Mouse (Mus musculus) testis, adult 2 months (tissue): ENCODE results near the gene Mapkbp1. TPM values are rescaled to one million over a fixed set of nuclear protein-coding genes. Genes with fewer than 3 reads are reported as not detected.

Experiments
- H3K27ac ChIP-seq: fragments of 200-500 bp; 2 replicates; pipeline ENCODE4 v1.5.1; 2012; ENCODE audit warnings: low read depth, low read length; ENCODE audit not compliant: control insufficient read depth, insufficient read depth
- H3K27me3 ChIP-seq: fragments of 200-500 bp; 2 replicates; pipeline ENCODE4 v1.6.1; 2012; ENCODE audit warnings: mild to moderate bottlenecking, low read length, moderate library complexity; ENCODE audit not compliant: control insufficient read depth, insufficient read depth
- H3K36me3 ChIP-seq: fragments of 200-500 bp; 2 replicates; pipeline ENCODE4 v1.6.1; 2012; ENCODE audit warnings: mild to moderate bottlenecking, low read length; ENCODE audit not compliant: control insufficient read depth, insufficient read depth
- H3K4me1 ChIP-seq: fragments of 200-500 bp; 2 replicates; pipeline ENCODE4 v1.6.1; 2012; ENCODE audit warnings: low read length; ENCODE audit not compliant: control insufficient read depth, insufficient read depth
- H3K4me3 ChIP-seq: fragments of 200-500 bp; 2 replicates; pipeline ENCODE4 v1.5.1; 2012; ENCODE audit warnings: low read depth, mild to moderate bottlenecking, low read length, moderate library complexity, mixed read lengths; ENCODE audit not compliant: control insufficient read depth
- CTCF ChIP-seq: fragments of 200-500 bp; IDR thresholded peaks from 2 replicates; pipeline ENCODE4 v1.5.1; 2012; ENCODE audit warnings: low read depth, mild to moderate bottlenecking, inconsistent platforms, low read length, moderate library complexity; ENCODE audit not compliant: control insufficient read depth, insufficient read depth, insufficient replicate concordance
- POLR2A ChIP-seq: fragments of 200-500 bp; IDR thresholded peaks from 2 replicates; pipeline ENCODE4 v1.6.1; 2012; ENCODE audit warnings: low read depth, mild to moderate bottlenecking, inconsistent platforms, low read length, moderate library complexity; ENCODE audit not compliant: control insufficient read depth
- polyA plus RNA-seq: library from polyadenylated mRNA; depleted of rRNA; stranded (reverse); fragments of >200 nt; gene quantifications from 2 replicates; pipeline ENCODE4 v1.2.3, GENCODE M21; 2012

Gene Mapkbp1
- polyA plus RNA-seq, 1 experiment, result 66.1 TPM

DNA sequence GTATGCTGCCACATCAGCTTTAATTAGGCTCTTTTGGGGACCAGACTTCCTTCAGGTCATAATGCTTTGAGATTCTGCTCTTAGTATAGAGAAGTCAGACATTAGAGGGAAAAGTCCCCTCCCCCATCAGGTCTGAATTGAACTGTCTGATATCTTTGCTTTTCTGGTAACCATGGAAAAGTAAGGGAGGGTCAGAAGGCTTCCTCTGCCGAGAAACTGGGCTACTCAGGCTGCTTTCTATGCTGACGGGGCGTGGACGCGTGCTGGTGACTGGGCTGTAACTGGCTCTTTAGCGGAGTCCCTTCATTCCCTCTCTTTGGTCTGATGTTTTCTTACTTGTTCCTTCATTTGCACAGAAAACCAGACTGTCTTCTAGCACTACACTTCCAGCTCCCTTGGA is 13.9 kb downstream of the Mapkbp1 start:
- Histone ChIP-seq H3K4me3 (no peak overlapping the region), H3K36me3 (peaks cover 3% of the 10 kb centered on the region; the same call in 1 of the 2 replicates), H3K27ac (no peak overlapping the region), H3K4me1 (no peaks in the 10 kb centered on the region), H3K27me3 (no peaks in the 10 kb centered on the region)
- TF ChIP-seq CTCF, result no peak
- TF ChIP-seq POLR2A, result no peak

DNA sequence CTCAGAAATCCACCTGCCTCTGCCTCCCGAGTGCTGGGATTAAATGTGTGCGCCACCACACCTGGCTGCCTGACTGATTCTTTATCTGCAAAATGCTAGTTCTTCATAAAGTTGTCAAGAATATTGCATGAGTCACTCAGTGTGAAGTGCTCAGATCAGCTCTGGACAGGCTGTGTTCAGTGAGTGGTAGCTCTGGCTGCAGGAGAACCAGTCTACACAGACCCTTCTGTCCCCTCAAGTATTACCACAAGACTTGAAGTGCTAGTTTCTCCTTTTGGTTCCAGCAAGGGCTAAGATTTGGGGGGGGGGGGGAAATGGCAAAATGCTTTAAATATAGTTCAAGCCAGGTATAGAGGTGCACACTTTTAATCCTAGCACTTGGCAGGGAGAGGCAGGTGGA is 14.9 kb downstream of the Mapkbp1 start:
- TF ChIP-seq POLR2A (no peak), CTCF (no peak)
- no peak overlapping the region for H3K27ac ChIP-seq

DNA sequence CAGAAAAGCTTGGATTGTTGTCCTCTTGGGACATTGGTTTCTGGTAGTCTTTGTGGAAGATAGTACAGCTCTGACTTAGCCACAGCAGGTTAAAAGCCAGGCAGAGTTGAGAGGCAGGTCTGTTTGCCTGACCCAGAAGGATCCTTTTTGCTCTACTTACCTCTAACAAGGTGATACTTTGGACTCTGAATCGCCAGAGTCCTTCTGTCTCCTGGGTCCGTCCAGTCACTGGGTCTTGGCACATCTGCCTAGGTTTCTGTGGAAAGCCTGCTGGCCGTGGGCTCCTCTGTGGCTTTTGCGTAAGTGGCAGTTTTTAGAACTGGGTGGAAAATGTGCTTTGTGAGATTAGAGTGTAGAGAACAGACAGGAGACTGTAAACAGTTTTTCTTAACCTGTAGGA is 16.5 kb downstream of the Mapkbp1 start:
- Histone ChIP-seq H3K36me3 (peaks cover 3% of the 10 kb centered on the region), H3K27ac (no peak overlapping the region), H3K27me3 (no peaks in the 10 kb centered on the region), H3K4me3 (no peak overlapping the region), H3K4me1 (no peaks in the 10 kb centered on the region)
- no peak for TF ChIP-seq POLR2A
- TF ChIP-seq CTCF, result no peak

More for the DNA sequence above, 14.9 kb downstream of the Mapkbp1 start:
- Histone ChIP-seq H3K36me3 (peaks cover 3% of the 10 kb centered on the region), H3K4me3 (no peak overlapping the region), H3K4me1 (no peaks in the 10 kb centered on the region), H3K27me3 (no peaks in the 10 kb centered on the region)

DNA sequence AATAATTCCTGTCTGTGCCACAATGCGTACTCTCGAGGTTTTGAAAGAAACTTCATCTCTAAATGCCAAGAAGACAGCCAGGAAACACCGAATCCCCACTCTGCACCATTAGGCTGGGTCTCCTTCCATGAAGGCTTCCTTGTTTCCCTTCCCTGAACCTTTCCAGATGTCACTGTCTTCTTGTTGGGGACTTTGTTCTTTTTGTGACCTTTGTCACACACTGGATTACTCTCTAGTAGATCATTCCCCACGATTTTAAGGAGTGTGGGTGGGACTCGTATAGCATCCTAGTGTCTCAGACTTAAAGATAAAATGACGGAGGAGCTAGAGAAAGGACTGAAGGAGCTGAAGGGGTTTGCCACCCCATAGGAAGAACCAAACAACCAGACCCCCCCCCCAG is 18.4 kb downstream of the Mapkbp1 start:
- Histone ChIP-seq H3K36me3 (peaks cover 3% of the 10 kb centered on the region), H3K4me3 (no peak overlapping the region), H3K4me1 (no peaks in the 10 kb centered on the region; the same call in 1 of the 2 replicates), H3K27ac (no peak overlapping the region), H3K27me3 (no peaks in the 10 kb centered on the region)
- TF ChIP-seq POLR2A, result no peak
- no peak for TF ChIP-seq CTCF

DNA sequence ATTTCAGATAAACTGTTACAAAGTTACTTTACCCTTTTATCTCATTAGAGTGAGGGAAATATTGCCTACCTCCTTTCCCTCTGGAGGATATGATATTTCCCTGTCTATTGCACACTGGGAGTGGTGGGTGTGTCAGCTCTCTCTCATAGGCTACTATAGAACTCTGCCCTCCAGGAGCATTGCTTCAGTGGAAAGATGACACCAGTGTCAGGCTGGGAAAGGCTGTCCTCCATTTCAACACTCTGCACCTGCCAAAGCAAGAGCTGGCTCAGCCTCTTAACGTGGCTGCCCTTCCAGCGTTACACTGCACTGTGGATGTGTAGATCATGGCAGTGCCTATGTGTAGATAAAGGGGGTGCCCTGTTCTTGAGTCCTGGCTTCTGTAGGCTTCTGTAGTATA is 19.9 kb downstream of the Mapkbp1 start:
- H3K27me3 ChIP-seq, result no peaks in the 10 kb centered on the region
- H3K4me1 ChIP-seq, result peaks cover 2% of the 10 kb centered on the region; the same call in 1 of the 2 replicates
- TF ChIP-seq POLR2A (no peak), CTCF (no peak)
- no peak overlapping the region for H3K4me3 ChIP-seq
- H3K27ac ChIP-seq, result no peak overlapping the region
- peaks cover 1% of the 10 kb centered on the region for H3K36me3 ChIP-seq

DNA sequence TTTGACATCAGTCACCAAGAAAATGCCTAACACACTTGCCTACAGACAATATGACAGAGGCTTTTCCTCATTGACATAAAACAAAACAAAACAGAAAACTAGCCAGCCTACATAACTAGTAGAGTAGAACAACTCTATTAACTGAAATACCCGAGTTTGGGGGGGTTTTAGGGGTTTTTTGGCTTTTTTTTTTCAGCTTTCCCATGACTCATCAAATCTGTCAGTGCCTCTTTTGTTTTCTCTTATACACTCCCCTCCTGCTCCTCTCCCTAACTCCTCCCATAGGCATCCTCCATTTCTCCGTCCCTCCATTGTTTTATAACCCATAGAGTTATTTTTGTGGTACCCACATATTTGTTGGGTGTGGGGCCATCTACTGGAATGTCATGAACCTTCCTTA is 21.0 kb downstream of the Mapkbp1 start:
- TF ChIP-seq CTCF (no peak), POLR2A (no peak)
- no peak overlapping the region for H3K4me3 ChIP-seq
- H3K27me3 ChIP-seq, result no peaks in the 10 kb centered on the region
- no peak overlapping the region for H3K27ac ChIP-seq
- H3K4me1 ChIP-seq, result peaks cover 2% of the 10 kb centered on the region; the same call in 1 of the 2 replicates
- peaks cover 1% of the 10 kb centered on the region for H3K36me3 ChIP-seq

DNA sequence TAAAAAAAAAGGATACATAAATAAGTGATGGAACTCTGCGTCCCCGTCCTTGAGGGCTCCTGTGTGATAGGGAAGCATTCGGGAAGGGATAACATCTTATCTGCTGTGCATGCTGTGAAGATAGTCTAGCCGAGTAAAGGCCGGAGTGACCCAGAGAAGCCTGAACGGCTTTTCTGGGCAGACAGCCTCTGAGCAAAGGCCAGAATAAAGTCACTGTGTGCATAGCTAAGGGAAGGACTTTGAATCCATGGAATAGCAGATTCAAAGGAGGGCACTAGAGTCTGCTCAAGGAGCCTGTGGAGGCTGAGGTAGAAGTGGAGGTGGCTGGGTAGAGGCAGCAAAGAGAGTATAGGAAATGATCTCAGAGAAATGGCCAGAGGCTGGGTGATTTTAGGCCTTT is 22.3 kb downstream of the Mapkbp1 start:
- Histone ChIP-seq H3K36me3 (peaks cover 1% of the 10 kb centered on the region), H3K4me3 (no peak overlapping the region), H3K4me1 (peaks cover 2% of the 10 kb centered on the region; the same call in 1 of the 2 replicates), H3K27me3 (no peaks in the 10 kb centered on the region), H3K27ac (no peak overlapping the region)
- TF ChIP-seq POLR2A (no peak), CTCF (no peak)
